Comparison of ENCODE assay signal across 7 mouse cellular contexts in genomic region chr6:136505867-136506266, GRCm38 (mm10). TPM values are rescaled to one million over a fixed set of nuclear protein-coding genes. Genes with fewer than 3 reads are reported as not detected.
DNase-seq lines count a peak whose midpoint lies in the region; ATAC-seq and TF ChIP-seq lines count a peak whose summit lies in the region.
"Not testable (repeated sequence)": the region's sequence is repeated elsewhere in the genome, so short reads cannot be mapped to it uniquely, and the experiment has no call there.

Gene Atf7ip (plus strand): TSS chr6:136506167.

- not testable (repeated sequence) for H3K4me2 ChIP-seq in forebrain, embryonic 15.5 days (replicated peaks); heart, embryonic 12.5 days; hindbrain, postnatal 0 days (ENCODE audit: low read depth, low read length); lung, embryonic 15.5 days; neural tube, embryonic 12.5 days (replicated peaks)

- 91% methylated on average over 3 of the region's 3 CpGs for WGBS in forebrain, embryonic 15.5 days
- WGBS in heart, embryonic 12.5 days = 84% methylated on average over 3 of the region's 3 CpGs
- WGBS in hindbrain, postnatal 0 days = 93% methylated on average over 2 of the region's 3 CpGs
- WGBS in lung, embryonic 15.5 days = 84% methylated on average over 3 of the region's 3 CpGs
- WGBS in neural tube, embryonic 12.5 days = 89% methylated on average over 3 of the region's 3 CpGs

- not testable (repeated sequence) for H3K4me3 ChIP-seq in forebrain, embryonic 15.5 days; heart, embryonic 12.5 days; hindbrain, postnatal 0 days (ENCODE audit: low read length); lung, embryonic 15.5 days; neural tube, embryonic 12.5 days

- H3K9ac ChIP-seq in forebrain, embryonic 15.5 days (replicated peaks); heart, embryonic 12.5 days; hindbrain, postnatal 0 days (replicated peaks; ENCODE audit: low read length); lung, embryonic 15.5 days; neural tube, embryonic 12.5 days: not testable (repeated sequence)

- H3K27me3 ChIP-seq in forebrain, embryonic 15.5 days; heart, embryonic 12.5 days (replicated peaks); hindbrain, postnatal 0 days (ENCODE audit: insufficient read depth, low read length); lung, embryonic 15.5 days; neural tube, embryonic 12.5 days (replicated peaks): not testable (repeated sequence)

- H3K4me1 ChIP-seq in forebrain, embryonic 15.5 days; heart, embryonic 12.5 days (replicated peaks); hindbrain, postnatal 0 days (ENCODE audit: insufficient read depth, low read length); lung, embryonic 15.5 days; neural tube, embryonic 12.5 days: not testable (repeated sequence)

- H3K36me3 ChIP-seq in forebrain, embryonic 15.5 days; heart, embryonic 12.5 days; hindbrain, postnatal 0 days (ENCODE audit: insufficient read depth, low read length); lung, embryonic 15.5 days; neural tube, embryonic 12.5 days: not testable (repeated sequence)

- not testable (repeated sequence) for TF ChIP-seq POLR2A in brain, embryonic 14.5 days (IDR thresholded peaks at IDR 0.05; ENCODE audit: borderline replicate concordance, extremely low read depth, insufficient read depth, insufficient read length, poor library complexity, severe bottlenecking)

- not testable (repeated sequence) for H3K27ac ChIP-seq in forebrain, embryonic 15.5 days (replicated peaks); heart, embryonic 12.5 days (ENCODE audit: poor library complexity, severe bottlenecking); hindbrain, postnatal 0 days; lung, embryonic 15.5 days; neural tube, embryonic 12.5 days

- not testable (repeated sequence) for DNase-seq in brain, embryonic 14.5 days (ENCODE audit: low read depth); hindbrain, postnatal 0 days (ENCODE audit: low spot score); left cerebral cortex, adult 8-10 months (ENCODE audit: low spot score in 2 of 2)

- ATAC-seq in forebrain, embryonic 15.5 days (replicated peaks); heart, embryonic 12.5 days (ENCODE audit: insufficient number of reproducible peaks, low FRiP score); hindbrain, postnatal 0 days; lung, embryonic 15.5 days (ENCODE audit: borderline replicate concordance, extremely low read depth, low FRiP score, low TSS enrichment); neural tube, embryonic 12.5 days (ENCODE audit: low FRiP score, low read depth): not testable (repeated sequence)

- not testable (repeated sequence) for H3K9me3 ChIP-seq in forebrain, embryonic 15.5 days; heart, embryonic 12.5 days (replicated peaks); hindbrain, postnatal 0 days (ENCODE audit: low read length); lung, embryonic 15.5 days; neural tube, embryonic 12.5 days

- not testable (repeated sequence) for TF ChIP-seq CTCF in brain, embryonic 14.5 days (IDR thresholded peaks at IDR 0.05; ENCODE audit: borderline replicate concordance, extremely low read depth, insufficient read depth, insufficient read length); hindbrain, postnatal 0 days (IDR thresholded peaks at IDR 0.05; ENCODE audit: low read depth)

RNA-seq across cellular contexts. Expression of gene Atf7ip, which starts in this region (rescaled TPM):
- polyA plus RNA-seq in brain, embryonic 14.5 days (2012; rRNA removed) = 40.0 and 67.9 TPM in 2 replicates
- 45.6 and 46.9 TPM in 2 replicates for polyA plus RNA-seq in forebrain, embryonic 15.5 days (2015; fragmentation: Nextera tagmentation; extraction: Ambion mirVana)
- polyA plus RNA-seq in heart, embryonic 12.5 days (2016; fragmentation: Nextera tagmentation; extraction: Ambion mirVana) = 51.0 and 51.5 TPM in 2 replicates
- 39.4 and 42.8 TPM in 2 replicates for total RNA-seq in hindbrain, postnatal 0 days (2014; rRNA removed)
- polyA plus RNA-seq in hindbrain, postnatal 0 days (2015; fragmentation: Nextera tagmentation; extraction: Ambion mirVana) = 22.9 and 25.6 TPM in 2 replicates
- 100 to 1,000 TPM in 2 of 4 experiments, 10 to 100 TPM in 2; 94.0 to 124 (median 106) TPM for total RNA-seq in left cerebral cortex, adult 8-10 months (2022)
- polyA plus RNA-seq in lung, embryonic 15.5 days (2015; fragmentation: Nextera tagmentation; extraction: Ambion mirVana) = 36.8 and 44.9 TPM in 2 replicates
- polyA plus RNA-seq in neural tube, embryonic 12.5 days (2016; fragmentation: Nextera tagmentation; extraction: Ambion mirVana) = 49.2 and 56.4 TPM in 2 replicates
